Mouse (Mus musculus) embryonic facial prominence, embryonic 12.5 days (tissue): ENCODE data around the gene Vmn2r116. TPM values are rescaled to one million over a fixed set of nuclear protein-coding genes. Genes with fewer than 3 reads are reported as not detected.
A peak's percentile ranks its signal among the peaks of the same experiment; 100 is the strongest.
"Not testable (repeated sequence)": the region's sequence is repeated elsewhere in the genome, so short reads cannot be mapped to it uniquely, and the experiment has no call there.

ENCODE experiments used
- ATAC-seq: fragments of 200-750 bp; cut with Nextera tagmentation; 2 replicates; pipeline ENCODE4 v1.8.0; 2017; ENCODE audit not compliant: insufficient number of reproducible peaks, insufficient read depth, low FRiP score, low TSS enrichment
- H3K27ac ChIP-seq: fragments of 300-500 bp; sonication (generic); 2 replicates; pipeline ENCODE4 v1.5.1; 2016; ENCODE audit warnings: mild to moderate bottlenecking
- H3K27me3 ChIP-seq: fragments of 300-500 bp; sonication (generic); 2 replicates; pipeline ENCODE4 v1.6.1; 2016; ENCODE audit warnings: mild to moderate bottlenecking, moderate library complexity
- H3K36me3 ChIP-seq: fragments of 300-500 bp; sonication (generic); 2 replicates; pipeline ENCODE4 v1.6.1; 2016; ENCODE audit warnings: mild to moderate bottlenecking
- H3K4me1 ChIP-seq: fragments of 300-500 bp; sonication (generic); 2 replicates; pipeline ENCODE4 v1.6.1; 2016
- H3K4me2 ChIP-seq: fragments of 300-500 bp; sonication (generic); replicated peaks from 2 replicates; pipeline ENCODE4 v1.6.1; 2016; ENCODE audit warnings: mild to moderate bottlenecking, moderate library complexity
- H3K4me3 ChIP-seq: fragments of 300-500 bp; sonication (generic); 2 replicates; pipeline ENCODE4 v1.5.1; 2016; ENCODE audit warnings: mild to moderate bottlenecking
- H3K9ac ChIP-seq: fragments of 300-500 bp; sonication (generic); 2 replicates; pipeline ENCODE4 v1.6.1; 2016; ENCODE audit warnings: mild to moderate bottlenecking, moderate library complexity
- H3K9me3 ChIP-seq: fragments of 300-500 bp; sonication (generic); 2 replicates; pipeline ENCODE4 v1.6.1; 2016; ENCODE audit warnings: mild to moderate bottlenecking, moderate library complexity
- WGBS: fragments of 180-500 bp; shearing (Covaris S2); methylation state at CpG from one replicate; pipeline ENCODE4 v1.1.7; 2016; 5-methylcytosine and 5-hydroxymethylcytosine counted together
- polyA plus RNA-seq: library from polyadenylated mRNA; unstranded; fragments of >200 nt; fragmentation: Nextera tagmentation; extraction: Ambion mirVana; gene quantifications from 2 replicates; pipeline ENCODE4 v1.2.1, GENCODE M21; 2016

The Vmn2r116 gene
- not detected in 2 replicates for polyA plus RNA-seq

- H3K9me3 ChIP-seq, H3K4me1 ChIP-seq, H3K36me3 ChIP-seq, H3K9ac ChIP-seq, H3K4me2 ChIP-seq, H3K4me3 ChIP-seq, ATAC-seq, H3K27me3 ChIP-seq, H3K27ac ChIP-seq: not testable (repeated sequence)
Observed at GRCm38 (mm10) chr17:23384304-23384703, at the start of gene Vmn2r116. TSS of gene Vmn2r116 (plus strand) at chr17:23384604.

- not testable (repeated sequence) for H3K4me3 ChIP-seq, H3K9ac ChIP-seq, H3K4me2 ChIP-seq, ATAC-seq, H3K4me1 ChIP-seq, H3K27me3 ChIP-seq, H3K36me3 ChIP-seq, H3K9me3 ChIP-seq, H3K27ac ChIP-seq
- WGBS: 35% methylated on average over 2 of the region's 2 CpGs
Observed at GRCm38 (mm10) chr17:23343441-23343840, 41.0 kb upstream of the Vmn2r116 start, which contains the start of gene Vmn2r115. TSS of gene Vmn2r115 (plus strand) at chr17:23343741.

GRCm38 (mm10) chr17:23351644-23352043 lies 32.8 kb upstream of the Vmn2r116 start:
- Histone ChIP-seq H3K9me3 (no peaks in the 10 kb centered on the region), H3K9ac (no peak overlapping the region), H3K4me1 (no peaks in the 10 kb centered on the region), H3K36me3 (no peaks in the 10 kb centered on the region), H3K27ac (no peak overlapping the region), H3K27me3 (no peaks in the 10 kb centered on the region), H3K4me2 (no peak overlapping the region), H3K4me3 (no peak overlapping the region)
- WGBS: 74% methylated on average over 1 of the region's 1 CpGs
- ATAC-seq: no peak

GRCm38 (mm10) chr17:23433150-23433679 lies 48.8 kb downstream of the Vmn2r116 start:
- WGBS: 75% methylated on average over 6 of the region's 6 CpGs
- Histone ChIP-seq H3K27me3 (no peaks in the 10 kb centered on the region), H3K9ac (no peak overlapping the region), H3K36me3 (no peaks in the 10 kb centered on the region), H3K4me2 (no peak overlapping the region), H3K27ac (no peak overlapping the region), H3K4me1 (no peaks in the 10 kb centered on the region), H3K4me3 (no peak overlapping the region), H3K9me3 (peaks cover 4% of the 10 kb centered on the region; the same call in 1 of the 2 replicates)
- peak; percentile 60; the same call in 1 of the 2 replicates for ATAC-seq

Other genes with a start within 250 kb of the Vmn2r116 start
- 18.4 and 19.5 TPM in 2 replicates for gene Zfp40, start 191.4 kb upstream of the Vmn2r116 start, polyA plus RNA-seq
- not detected in 2 replicates for gene Vmn2r114, start 72.1 kb upstream of the Vmn2r116 start, polyA plus RNA-seq
- not detected in 2 replicates for gene Vmn2r115, start 40.9 kb upstream of the Vmn2r116 start, polyA plus RNA-seq
- gene Vmn2r117, start 95.1 kb downstream of the Vmn2r116 start, polyA plus RNA-seq: not detected in 2 replicates
- 24.3 and 26.8 TPM in 2 replicates for gene Zfp213, start 179.6 kb downstream of the Vmn2r116 start, polyA plus RNA-seq
- gene Zfp13, start 214.9 kb downstream of the Vmn2r116 start, polyA plus RNA-seq: 23.8 and 24.1 TPM in 2 replicates
- 0.20 and 0.67 TPM in 2 replicates for gene Zscan10, start 216.3 kb downstream of the Vmn2r116 start, polyA plus RNA-seq